Mouse (Mus musculus): ENCODE data around the gene Wdr64. TPM values are rescaled to one million over a fixed set of nuclear protein-coding genes. Genes with fewer than 3 reads are reported as not detected.

Gene Wdr64
- polyA plus RNA-seq, 1 experiment from 2014 or later, result not detected

GRCm38 (mm10) chr1:175707599-175707998 is 9.2 kb downstream of the Wdr64 start:
- no peaks in the 10 kb centered on the region for H3K27me3 ChIP-seq (replicated peaks; ENCODE audit: control insufficient read depth, insufficient read depth, low read length)
- H3K4me1 ChIP-seq (replicated peaks; ENCODE audit: control insufficient read depth, insufficient read depth, low read length), result 0 out of 2 replicates have a peak, but pooled peaks cover 2% of the 10 kb centered on the region
- ATAC-seq, result no peak
- no peak overlapping the region for H3K4me3 ChIP-seq (ENCODE audit: low read depth, low read length)
- 57% methylated on average over 5 of the region's 5 CpGs for WGBS
- H3K9ac ChIP-seq (ENCODE audit: low read depth, low read length), result no peak overlapping the region
- no peaks in the 10 kb centered on the region for H3K36me3 ChIP-seq (ENCODE audit: control insufficient read depth, insufficient read depth)
- no peak overlapping the region for H3K4me2 ChIP-seq (replicated peaks; ENCODE audit: low read depth)
- no peaks in the 10 kb centered on the region for H3K9me3 ChIP-seq (ENCODE audit: control insufficient read depth)
- TF ChIP-seq CTCF (IDR thresholded peaks at IDR 0.05; ENCODE audit: low read depth), result no peak
- H3K27ac ChIP-seq (ENCODE audit: low read depth, low read length), result no peak overlapping the region

DNA sequence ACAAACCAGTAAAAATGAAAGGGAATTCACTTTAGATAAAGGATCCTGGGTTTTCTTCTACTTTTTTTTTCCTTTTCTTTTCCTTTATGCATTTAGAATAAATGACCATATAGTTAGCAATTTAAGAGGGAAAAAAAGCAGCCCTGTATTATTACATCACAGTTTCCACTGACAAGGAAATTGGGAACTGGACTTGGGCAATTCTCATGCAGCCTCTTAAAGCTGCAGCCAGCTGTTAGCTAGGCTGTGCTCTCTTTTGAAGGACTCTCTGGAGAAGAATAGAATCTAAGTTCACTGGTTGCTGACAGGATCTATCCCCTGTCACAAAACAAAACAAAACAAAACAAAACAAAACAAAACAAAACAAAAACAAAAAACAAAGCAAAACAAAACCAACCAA is 9.6 kb downstream of the Wdr64 start:
- no peak overlapping the region for H3K27ac ChIP-seq (ENCODE audit: low read depth, low read length)
- no peak for ATAC-seq
- no peak for TF ChIP-seq CTCF (IDR thresholded peaks at IDR 0.05; ENCODE audit: low read depth)
- H3K4me2 ChIP-seq (replicated peaks; ENCODE audit: low read depth), result no peak overlapping the region
- H3K27me3 ChIP-seq (replicated peaks; ENCODE audit: control insufficient read depth, insufficient read depth, low read length), result no peaks in the 10 kb centered on the region
- no peaks in the 10 kb centered on the region for H3K36me3 ChIP-seq (ENCODE audit: control insufficient read depth, insufficient read depth)
- H3K4me3 ChIP-seq (ENCODE audit: low read depth, low read length), result no peak overlapping the region
- H3K4me1 ChIP-seq (replicated peaks; ENCODE audit: control insufficient read depth, insufficient read depth, low read length), result 0 out of 2 replicates have a peak, but pooled peaks cover 2% of the 10 kb centered on the region
- no peaks in the 10 kb centered on the region for H3K9me3 ChIP-seq (ENCODE audit: control insufficient read depth)
- H3K9ac ChIP-seq (ENCODE audit: low read depth, low read length), result no peak overlapping the region

GRCm38 (mm10) chr1:175712338-175712909 is 14.0 kb downstream of the Wdr64 start:
- Histone ChIP-seq H3K27ac (ENCODE audit: low read depth, low read length) (no peak overlapping the region), H3K4me2 (replicated peaks; ENCODE audit: low read depth) (no peak overlapping the region), H3K27me3 (replicated peaks; ENCODE audit: control insufficient read depth, insufficient read depth, low read length) (no peaks in the 10 kb centered on the region), H3K4me3 (ENCODE audit: low read depth, low read length) (no peak overlapping the region), H3K9me3 (ENCODE audit: control insufficient read depth) (no peaks in the 10 kb centered on the region), H3K9ac (ENCODE audit: low read depth, low read length) (no peak overlapping the region), H3K36me3 (ENCODE audit: control insufficient read depth, insufficient read depth) (no peaks in the 10 kb centered on the region), H3K4me1 (replicated peaks; ENCODE audit: control insufficient read depth, insufficient read depth, low read length) (no peaks in the 10 kb centered on the region)
- ATAC-seq, result no peak
- WGBS, result 78% methylated on average over 11 of the region's 11 CpGs
- TF ChIP-seq CTCF (IDR thresholded peaks at IDR 0.05; ENCODE audit: low read depth), result no peak

- no peak overlapping the region for H3K4me3 ChIP-seq (ENCODE audit: low read depth, low read length)
- H3K27ac ChIP-seq (ENCODE audit: low read depth, low read length), result no peak overlapping the region
- H3K4me2 ChIP-seq (replicated peaks; ENCODE audit: low read depth), result no peak overlapping the region
- H3K9ac ChIP-seq (ENCODE audit: low read depth, low read length), result no peak overlapping the region
- no peaks in the 10 kb centered on the region for H3K4me1 ChIP-seq (replicated peaks; ENCODE audit: control insufficient read depth, insufficient read depth, low read length)
- H3K27me3 ChIP-seq (replicated peaks; ENCODE audit: control insufficient read depth, insufficient read depth, low read length), result no peaks in the 10 kb centered on the region
- TF ChIP-seq CTCF (IDR thresholded peaks at IDR 0.05; ENCODE audit: low read depth), result no peak
- no peak for ATAC-seq
- no peaks in the 10 kb centered on the region for H3K36me3 ChIP-seq (ENCODE audit: control insufficient read depth, insufficient read depth)
- H3K9me3 ChIP-seq (ENCODE audit: control insufficient read depth), result no peaks in the 10 kb centered on the region
- 84% methylated on average over 9 of the region's 9 CpGs for WGBS
Observed at GRCm38 (mm10) chr1:175716832-175717231, 18.4 kb downstream of the Wdr64 start.

- ATAC-seq, result no peak
- WGBS, result 18% methylated on average over 7 of the region's 7 CpGs
Observed at GRCm38 (mm10) chr1:175725771-175726170, 27.4 kb downstream of the Wdr64 start.

DNA sequence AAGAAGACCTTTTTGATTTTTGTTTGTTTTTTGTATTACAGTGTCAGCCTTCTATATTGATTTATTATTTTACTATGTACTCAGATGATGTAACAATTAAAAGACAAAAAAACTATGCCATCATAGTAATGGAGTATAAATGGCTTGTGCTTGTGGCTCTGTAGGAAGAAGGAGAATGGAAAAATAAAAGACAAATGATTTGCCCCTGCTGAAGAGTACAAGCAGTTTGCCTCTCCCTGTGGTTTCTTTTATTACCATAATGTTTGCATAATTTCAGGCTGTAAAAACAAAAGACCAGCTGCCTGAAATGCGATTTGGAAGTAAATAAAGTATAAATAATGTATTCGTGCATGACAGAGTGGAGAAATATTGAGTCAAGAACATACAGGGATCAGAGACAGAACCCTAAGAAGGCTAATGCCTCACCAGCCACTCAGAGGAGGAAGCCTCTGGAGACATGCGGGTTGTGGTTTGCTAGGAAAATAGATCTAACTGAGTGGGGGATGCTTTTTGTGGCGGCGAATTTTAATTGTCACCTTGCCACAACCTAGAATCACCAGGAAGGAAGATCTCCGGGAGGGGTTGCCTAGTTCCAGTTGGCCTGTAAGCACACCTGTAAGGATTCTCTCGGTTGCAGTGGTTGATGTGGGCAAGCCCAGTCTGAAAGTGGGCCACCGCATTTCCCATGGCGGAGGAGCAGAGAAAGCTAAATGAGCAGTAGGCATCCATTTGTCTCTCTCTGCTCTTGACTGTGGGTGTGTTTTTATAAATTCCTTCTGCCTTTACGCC is 56.4 kb downstream of the Wdr64 start:
- no peak for TF ChIP-seq CTCF (IDR thresholded peaks at IDR 0.05; ENCODE audit: low read depth)
- no peaks in the 10 kb centered on the region for H3K27me3 ChIP-seq (replicated peaks; ENCODE audit: control insufficient read depth, insufficient read depth, low read length)
- H3K4me2 ChIP-seq (replicated peaks; ENCODE audit: low read depth), result no peak overlapping the region
- H3K27ac ChIP-seq (ENCODE audit: low read depth, low read length), result no peak overlapping the region
- no peaks in the 10 kb centered on the region for H3K4me1 ChIP-seq (replicated peaks; ENCODE audit: control insufficient read depth, insufficient read depth, low read length)
- WGBS, result 67% methylated on average over 10 of the region's 10 CpGs
- H3K4me3 ChIP-seq (ENCODE audit: low read depth, low read length), result no peak overlapping the region
- H3K36me3 ChIP-seq (ENCODE audit: control insufficient read depth, insufficient read depth), result no peaks in the 10 kb centered on the region
- no peak for ATAC-seq
- H3K9ac ChIP-seq (ENCODE audit: low read depth, low read length), result no peak overlapping the region
- no peaks in the 10 kb centered on the region for H3K9me3 ChIP-seq (ENCODE audit: control insufficient read depth)

More at GRCm38 (mm10) chr1:175725771-175726170, 27.4 kb downstream of the Wdr64 start:
- no peaks in the 10 kb centered on the region for H3K27me3 ChIP-seq (replicated peaks; ENCODE audit: control insufficient read depth, insufficient read depth, low read length)
- no peaks in the 10 kb centered on the region for H3K36me3 ChIP-seq (ENCODE audit: control insufficient read depth, insufficient read depth)
- H3K4me2 ChIP-seq (replicated peaks; ENCODE audit: low read depth), result no peak overlapping the region
- TF ChIP-seq CTCF (IDR thresholded peaks at IDR 0.05; ENCODE audit: low read depth), result no peak
- no peak overlapping the region for H3K4me3 ChIP-seq (ENCODE audit: low read depth, low read length)
- no peak overlapping the region for H3K9ac ChIP-seq (ENCODE audit: low read depth, low read length)
- H3K4me1 ChIP-seq (replicated peaks; ENCODE audit: control insufficient read depth, insufficient read depth, low read length), result no peaks in the 10 kb centered on the region
- H3K27ac ChIP-seq (ENCODE audit: low read depth, low read length), result no peak overlapping the region
- no peaks in the 10 kb centered on the region for H3K9me3 ChIP-seq (ENCODE audit: control insufficient read depth)
